Mouse (Mus musculus) left cerebral cortex, postnatal 36 days (tissue): ENCODE measurements at regions not wholly inside any gene's neighbourhood (a gene's known extent, or its start where the extent isn't known, plus 50 kb on each side); places are given as distances from the start of the nearest gene placed in this dataset.

Source experiments
- DNase-seq, 2 experiments: peaks; one replicate each; pipeline ENCODE4 v3.0.0; 2021 to 2022; ENCODE audit warnings: low spot score in 2 of 2, mixed read lengths in 1 of 2
- intact Hi-C: fragments of 180-260 bp; cut with DNase I; formaldehyde crosslinking; loops from one replicate; pipeline ENCODE4 v1.15.1; 2025

DNA sequence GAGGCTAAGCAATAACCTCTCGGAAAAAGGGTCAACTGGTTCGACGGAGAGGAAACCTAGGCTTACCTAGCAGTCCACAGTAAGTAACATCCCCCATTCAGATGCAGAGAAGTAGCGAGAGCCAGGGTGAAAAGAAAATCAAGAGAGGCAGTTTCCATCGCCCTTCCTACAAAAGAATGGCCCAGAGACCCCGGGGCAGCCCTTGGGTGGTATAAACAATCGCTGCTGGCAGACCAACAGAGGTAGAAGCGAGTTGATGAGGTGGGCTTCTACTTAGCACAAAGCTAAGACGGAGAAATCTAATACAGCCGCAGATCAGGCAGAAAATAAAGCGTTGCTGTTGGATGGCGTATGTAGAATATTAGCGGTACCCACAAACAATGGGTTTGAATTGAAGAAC, 57.8 kb upstream of the Arl15 start:
- DNase-seq, result no peak

DNA sequence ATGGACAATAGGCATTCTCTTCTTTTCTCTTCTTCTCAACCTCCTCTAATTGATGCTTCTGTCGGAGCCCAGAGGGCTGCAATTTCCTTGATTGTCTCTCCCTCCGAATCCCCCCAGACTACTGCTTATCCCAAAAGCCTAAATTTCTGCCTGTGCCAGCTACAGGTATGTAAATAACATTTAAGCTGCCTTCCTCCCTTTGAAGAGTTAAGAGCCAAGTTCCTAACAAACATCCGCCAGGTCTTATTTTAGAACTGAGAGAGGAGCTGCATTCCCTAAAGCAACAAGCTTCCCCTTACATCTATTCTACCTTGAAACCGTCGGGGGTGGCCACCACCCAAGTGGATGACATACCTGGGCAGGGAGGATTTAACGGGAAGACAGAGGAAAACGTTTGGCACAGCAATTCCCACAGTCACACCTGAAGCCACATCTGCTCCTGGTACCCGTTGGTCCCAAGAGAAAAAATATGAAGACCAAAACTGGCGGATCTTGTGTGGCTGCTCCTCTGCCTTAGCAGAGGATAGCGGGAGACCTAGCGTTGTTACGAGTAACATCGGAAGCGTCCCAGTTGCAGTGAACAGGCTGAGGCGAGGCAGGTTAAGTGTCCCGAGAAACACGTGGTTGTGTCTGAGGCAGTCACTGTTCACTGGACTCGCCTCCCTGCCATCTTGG, 58.6 kb upstream of the Arl15 start:
- DNase-seq, result no peak
- intact Hi-C loops, result no loop called here

More for the DNA sequence above, 57.8 kb upstream of the Arl15 start:
- intact Hi-C loops, result no loop called here

DNA sequence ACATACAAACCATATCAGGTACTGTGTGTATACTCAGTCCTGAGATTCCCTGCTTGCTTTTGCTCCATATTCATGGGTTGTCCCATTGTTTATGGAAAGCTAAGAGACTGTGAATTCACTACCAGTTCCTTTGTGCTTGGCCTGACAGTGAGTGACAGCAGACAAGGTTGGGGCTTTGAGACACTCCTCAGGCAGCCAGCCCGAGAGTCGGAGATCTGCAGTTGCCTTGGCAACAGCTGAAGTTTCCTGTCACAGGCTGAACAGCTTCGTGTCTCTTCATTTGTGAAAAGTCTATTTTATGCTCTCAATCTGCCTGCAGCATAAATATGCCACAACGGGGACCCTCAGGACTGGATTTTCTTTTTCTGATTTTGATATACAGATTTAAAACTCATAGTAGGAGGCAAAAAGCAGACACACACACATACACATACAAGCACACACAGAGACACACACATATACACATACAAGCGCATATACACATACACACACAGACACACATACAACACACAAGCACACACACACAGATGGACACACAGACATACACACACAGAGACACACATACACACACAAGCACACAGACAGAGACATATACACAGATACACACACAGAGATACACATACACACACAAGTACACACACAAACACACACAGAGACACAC, 60.0 kb upstream of the Arl15 start:
- intact Hi-C loops, result no loop called here
- DNase-seq, result peak; percentile 11 to 16

DNA sequence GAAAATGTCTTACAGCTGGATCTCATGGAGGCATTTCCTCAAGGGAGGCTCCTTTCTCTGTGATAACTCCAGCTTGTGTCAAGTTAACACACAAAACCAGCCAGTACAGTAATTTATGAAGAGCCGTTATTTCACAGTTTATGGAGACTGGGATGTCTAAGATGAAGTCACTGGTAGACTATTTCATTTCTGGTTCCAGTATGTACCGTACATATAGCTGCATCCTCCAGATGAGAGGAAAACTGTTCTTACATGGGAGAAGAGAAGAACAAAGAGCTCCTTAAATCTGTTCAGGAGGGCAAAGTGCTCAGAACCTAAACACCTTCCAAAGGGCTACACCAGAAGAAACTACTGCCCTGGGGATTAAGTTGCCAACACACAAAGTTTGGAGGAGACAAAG, 60.6 kb upstream of the Arl15 start:
- no peak for DNase-seq
- intact Hi-C loops, result no loop called here

DNA sequence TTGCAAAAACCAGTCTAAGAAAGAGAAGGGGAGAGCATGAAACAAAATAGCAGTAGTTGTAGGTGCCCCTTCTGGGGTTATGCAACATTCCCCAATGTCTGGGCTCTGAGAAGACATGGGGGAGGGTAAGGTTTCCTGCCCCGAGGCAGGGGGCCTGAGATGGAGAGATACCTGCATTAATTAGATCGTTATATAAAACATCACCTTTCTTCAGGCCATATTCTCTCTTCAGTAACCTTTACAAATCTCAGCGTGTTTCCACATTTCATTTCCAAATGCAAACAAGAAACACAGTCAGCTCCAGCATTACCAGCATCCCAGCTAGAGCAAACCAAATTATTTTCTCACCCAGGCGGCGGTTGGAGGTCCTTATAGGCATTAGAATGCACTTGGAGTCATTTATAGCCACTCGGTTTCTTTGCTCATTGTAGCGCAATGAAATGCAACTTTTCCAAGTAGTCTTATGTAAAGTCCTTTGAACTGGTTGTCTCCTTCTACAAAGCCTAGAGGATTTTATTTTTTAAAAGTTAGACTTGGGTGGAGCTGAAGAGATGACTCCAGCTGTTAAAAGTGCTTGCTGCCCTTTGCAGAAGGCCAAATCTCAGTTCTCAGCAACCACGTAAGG, 63.4 kb upstream of the Arl15 start:
- no peak for DNase-seq
- intact Hi-C loops, result no loop called here

DNA sequence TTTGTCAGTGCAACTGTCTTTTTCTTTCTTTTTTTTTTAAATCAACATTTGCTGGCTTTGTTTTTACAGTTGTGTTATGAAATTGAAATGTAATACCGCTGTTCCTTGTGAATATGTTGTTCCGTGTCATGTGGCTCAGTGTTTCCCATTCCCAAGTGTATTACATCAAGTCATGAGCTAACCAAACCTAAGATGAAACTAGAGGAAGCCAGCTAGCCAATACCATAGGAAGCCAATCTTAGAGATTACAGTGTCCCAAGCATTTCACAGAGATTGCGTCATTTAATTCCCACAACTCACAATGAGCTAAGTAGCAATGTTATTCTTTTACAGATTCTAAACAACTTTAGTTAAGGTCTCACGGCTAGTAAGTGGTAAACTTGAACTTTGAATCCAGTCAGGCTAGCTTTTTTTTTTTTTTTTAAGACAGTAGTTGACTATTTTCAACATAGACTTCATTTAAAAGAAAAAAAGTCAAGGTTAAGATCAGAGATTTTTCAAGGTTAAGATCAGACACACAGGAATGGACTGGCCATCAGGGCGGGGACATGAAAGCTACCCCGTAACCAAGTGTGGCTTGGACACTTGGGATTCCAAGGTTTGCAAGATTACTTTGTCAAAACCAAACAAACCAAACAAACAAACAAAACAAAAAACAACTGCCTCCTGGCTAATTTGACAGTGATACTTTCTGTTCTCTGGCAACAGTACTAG, 64.1 kb upstream of the Arl15 start:
- intact Hi-C loops, result no loop called here
- DNase-seq, result no peak

DNA sequence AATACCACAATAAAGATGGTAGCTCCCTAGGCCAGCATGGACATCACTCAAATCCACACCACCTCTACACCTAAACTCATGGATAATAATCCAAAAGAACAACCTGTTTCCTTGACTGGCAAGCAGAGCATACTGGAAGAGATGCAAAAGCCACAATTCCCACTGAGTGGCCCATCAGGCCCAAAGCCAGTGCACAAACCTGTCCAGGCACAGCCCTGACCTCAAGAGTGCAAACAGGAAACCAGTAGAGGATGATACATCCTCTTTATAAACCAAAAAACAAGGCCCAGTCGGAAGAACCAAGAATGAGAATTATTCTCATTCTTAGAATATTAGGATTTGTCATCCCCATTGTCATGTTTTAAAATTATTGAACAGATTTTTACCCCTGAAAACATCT, 64.7 kb upstream of the Arl15 start:
- DNase-seq, result no peak
- intact Hi-C loops, result no loop called here

DNA sequence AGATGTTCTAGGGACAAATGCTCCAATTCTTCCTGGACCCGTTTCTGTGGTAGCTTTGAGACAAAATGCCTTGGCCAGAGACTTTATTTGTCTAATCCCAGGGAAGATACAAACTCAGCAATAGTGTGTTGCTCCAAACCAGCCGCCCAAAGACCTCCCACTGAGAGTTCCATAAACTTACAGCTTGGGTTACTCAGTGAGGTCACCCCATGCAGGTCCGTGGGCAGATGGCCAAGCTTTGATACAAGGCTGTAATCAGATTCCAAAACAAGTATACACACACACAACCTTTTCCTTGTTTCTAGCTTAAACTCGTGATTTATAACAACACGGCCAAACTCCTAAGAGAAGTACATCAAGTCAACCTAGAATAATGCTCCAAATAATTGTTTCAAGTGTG, 64.6 kb upstream of the Hspb3 start:
- intact Hi-C loops, result no loop called here
- peak in 1 of 2 experiments; percentile 23 for DNase-seq

DNA sequence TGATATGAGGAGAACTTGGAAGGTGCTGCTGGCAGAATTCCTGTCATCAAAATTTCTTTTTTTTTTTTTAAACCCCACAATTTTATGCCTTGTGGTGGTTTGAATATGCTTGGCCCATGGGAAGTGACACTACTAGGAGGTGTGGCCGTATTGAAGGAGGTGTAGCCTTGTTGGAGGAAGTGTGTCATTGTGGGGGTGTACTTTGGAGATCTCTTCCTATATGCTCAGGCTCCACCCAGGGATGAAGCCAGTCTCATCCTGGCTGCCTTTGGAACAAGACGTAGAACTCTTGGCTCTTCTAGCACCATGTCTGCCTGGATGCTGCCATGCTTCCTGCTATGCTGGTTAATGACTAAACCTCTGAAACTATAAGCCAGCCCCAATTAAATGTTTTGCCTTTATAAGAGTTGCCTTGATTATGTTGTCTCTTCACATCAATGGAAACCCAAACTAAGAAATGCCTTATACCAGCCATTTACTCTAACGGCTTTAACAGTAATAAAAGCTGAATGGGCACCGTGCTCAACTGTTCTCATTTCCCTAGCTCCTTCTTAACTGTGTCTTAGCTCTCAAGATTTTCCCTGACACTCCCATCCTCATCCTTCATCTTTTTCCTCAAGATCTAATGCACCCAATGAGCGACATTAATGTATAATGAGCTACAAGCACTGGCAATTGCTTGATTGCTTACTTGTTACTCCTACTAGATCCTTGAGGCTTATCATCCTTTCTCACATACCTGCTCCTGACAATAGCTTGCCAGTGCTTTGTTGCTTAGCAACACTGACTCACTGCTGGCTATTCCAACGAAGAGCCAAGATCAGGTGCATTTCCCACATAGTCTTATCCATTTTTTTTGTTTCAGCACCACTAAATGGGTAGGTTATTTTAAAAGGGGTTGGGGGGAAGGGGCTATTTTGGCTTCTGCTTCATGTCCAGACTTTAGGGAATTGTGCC, 61.7 kb upstream of the Hspb3 start:
- intact Hi-C loops, result no loop called here
- no peak for DNase-seq

DNA sequence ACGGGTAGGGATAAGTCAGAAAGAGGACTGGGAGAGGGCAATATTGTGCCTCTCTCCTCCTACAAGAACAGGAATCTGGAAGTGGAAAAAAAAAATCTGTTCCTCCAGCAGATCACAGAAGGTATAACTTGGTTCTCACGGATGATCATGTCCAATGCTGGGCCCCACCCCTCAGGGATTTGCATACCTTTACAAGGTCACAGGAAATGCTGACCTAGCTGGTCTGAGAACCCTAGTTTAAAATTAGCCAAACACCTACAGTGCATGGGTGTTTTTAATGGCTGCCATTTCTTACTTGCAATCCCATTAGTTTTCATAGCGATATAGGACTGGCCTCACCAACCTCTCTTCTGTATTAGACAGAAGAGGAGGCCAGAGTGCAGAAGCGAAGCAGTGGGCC, 51.8 kb upstream of the Hspb3 start:
- intact Hi-C loops, result no loop called here
- no peak for DNase-seq

DNA sequence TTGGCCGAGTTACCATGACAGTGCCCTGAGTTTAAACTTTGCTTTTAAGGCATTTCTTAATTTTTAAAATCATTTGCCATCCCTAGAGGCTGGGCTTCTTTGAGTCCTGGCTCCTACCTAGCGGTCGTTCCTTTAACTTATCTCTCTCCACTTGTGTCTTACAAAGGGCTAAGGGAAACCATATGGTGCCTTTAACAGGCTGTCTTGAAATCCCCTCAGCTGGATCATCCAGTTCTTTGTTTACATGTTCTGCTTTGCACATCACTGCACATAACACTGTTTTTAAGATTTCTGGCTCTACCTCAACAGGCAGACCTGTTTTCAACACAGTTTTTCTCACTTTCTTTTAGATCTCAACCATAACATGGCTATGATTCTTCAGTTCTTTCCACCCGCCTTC, 50.4 kb upstream of the Hspb3 start:
- intact Hi-C loops, result no loop called here
- no peak for DNase-seq
